ENCODE assay signal across 9 mouse cellular contexts in the genomic region with DNA sequence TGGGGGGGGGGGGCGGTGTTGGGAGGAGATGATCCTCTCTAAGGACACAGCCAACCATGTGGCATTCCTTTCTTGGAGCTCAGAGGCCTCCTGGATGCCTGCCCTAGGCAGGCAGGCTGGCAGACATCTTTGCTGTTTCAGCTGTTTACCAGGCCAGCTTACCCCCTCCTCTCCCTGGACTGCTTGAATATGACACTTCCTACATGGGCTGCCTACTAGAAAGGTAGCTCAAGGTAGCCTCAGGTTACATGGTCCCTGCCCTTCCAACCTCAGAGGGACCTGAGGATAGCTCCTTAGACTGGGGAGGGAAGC. TPM values are rescaled to one million over a fixed set of nuclear protein-coding genes. Genes with fewer than 3 reads are reported as not detected.
DNase-seq lines count a peak whose midpoint lies in the region; ATAC-seq and TF ChIP-seq lines count a peak whose summit lies in the region.
"Had no signal": no experiment of that assay in that cellular context is flagged by ENCODE, and none has a peak within 500 bp of the region (broad histone marks: within the 10 kb centered on the region; RNA-seq: fewer than 3 reads in every experiment).

No protein-coding gene starts in this region.

- no peak overlapping the region for H3K4me3 ChIP-seq in layer of hippocampus, adult 2 months
- H3K4me3 ChIP-seq in hindbrain, embryonic 15.5 days, result no peak overlapping the region
- H3K4me3 ChIP-seq in neural tube, embryonic 15.5 days (replicated peaks), result no peak overlapping the region

- no peaks in the 10 kb centered on the region for H3K27me3 ChIP-seq in hindbrain, embryonic 15.5 days
- no peaks in the 10 kb centered on the region for H3K27me3 ChIP-seq in neural tube, embryonic 15.5 days (replicated peaks)

- no peak overlapping the region for H3K9ac ChIP-seq in hindbrain, embryonic 15.5 days
- H3K9ac ChIP-seq in neural tube, embryonic 15.5 days (replicated peaks), result peak overlapping the region; percentile 4; the same call in 1 of the 2 replicates

- peaks cover 18% of the 10 kb centered on the region for H3K36me3 ChIP-seq in hindbrain, embryonic 15.5 days
- peaks cover 24% of the 10 kb centered on the region for H3K36me3 ChIP-seq in neural tube, embryonic 15.5 days

- no peaks in the 10 kb centered on the region for H3K9me3 ChIP-seq in hindbrain, embryonic 15.5 days
- no peaks in the 10 kb centered on the region for H3K9me3 ChIP-seq in neural tube, embryonic 15.5 days (replicated peaks)

- ATAC-seq in hindbrain, embryonic 15.5 days (ENCODE audit: low FRiP score, low read depth), result no peak
- ATAC-seq in neural tube, embryonic 15.5 days (ENCODE audit: low FRiP score), result no peak
- ATAC-seq in megakaryocyte, adult 5-6 weeks (ENCODE audit: poor library complexity, severe bottlenecking), result no peak

- peaks cover 71% of the 10 kb centered on the region for H3K4me1 ChIP-seq in hindbrain, embryonic 15.5 days (replicated peaks)
- peaks cover 71% of the 10 kb centered on the region for H3K4me1 ChIP-seq in neural tube, embryonic 15.5 days

- 50% methylated on average over 1 of the region's 1 CpGs for WGBS in hindbrain, embryonic 15.5 days
- 71% methylated on average over 1 of the region's 1 CpGs for WGBS in neural tube, embryonic 15.5 days

- no peak overlapping the region for H3K4me2 ChIP-seq in hindbrain, embryonic 15.5 days
- no peak overlapping the region for H3K4me2 ChIP-seq in neural tube, embryonic 15.5 days

- no peak for DNase-seq in layer of hippocampus, adult 2 months (ENCODE audit: low spot score in 2 of 2)
- DNase-seq in layer of hippocampus, postnatal 36 days, result no peak
- DNase-seq in cerebellum, postnatal 14 days, result peak; percentile 65 to 70
- DNase-seq in kidney, postnatal 25 days, result no peak
- DNase-seq in kidney, postnatal 14 days, result no peak

- peak overlapping the region; percentile 97 for H3K27ac ChIP-seq in layer of hippocampus, adult 2 months
- peak overlapping the region; percentile 80 for H3K27ac ChIP-seq in hindbrain, embryonic 15.5 days (replicated peaks)
- peak overlapping the region; percentile 78 for H3K27ac ChIP-seq in neural tube, embryonic 15.5 days (replicated peaks)

- TF ChIP-seq CTCF in layer of hippocampus, adult 2 months (conservative IDR thresholded peaks at IDR 0.05), result no peak

RNA-seq across cellular contexts. Expression of a gene that starts 24.4 kb away (rescaled TPM):
- total RNA-seq in layer of hippocampus, adult 2 months (2021), result not detected
- not detected for total RNA-seq in layer of hippocampus, postnatal 36 days (2021)
- 0.14 and 0.22 TPM in 2 replicates for polyA plus RNA-seq in hindbrain, embryonic 15.5 days (2015; fragmentation: Nextera tagmentation; extraction: Ambion mirVana)
- 0.09 and 3.3 TPM in 2 replicates for polyA plus RNA-seq in neural tube, embryonic 15.5 days (2015; fragmentation: Nextera tagmentation; extraction: Ambion mirVana)
- not detected in 2 replicates for total RNA-seq in megakaryocyte, adult 5-6 weeks (2015)
- total RNA-seq in megakaryocyte, adult 5-6 weeks (2017), result not detected in 2 replicates
- total RNA-seq: heart, postnatal 14 days had no signal

RNA-seq across cellular contexts. Expression of a gene that starts 25.8 kb away (rescaled TPM):
- 100 to 1,000 TPM; 115 to 139 TPM for total RNA-seq in layer of hippocampus, adult 2 months (2021)
- total RNA-seq in layer of hippocampus, postnatal 36 days (2021), result 100 to 1,000 TPM; 123 to 128 TPM
- 90.6 and 93.2 TPM in 2 replicates for polyA plus RNA-seq in hindbrain, embryonic 15.5 days (2015; fragmentation: Nextera tagmentation; extraction: Ambion mirVana)
- 64.7 and 70.4 TPM in 2 replicates for polyA plus RNA-seq in neural tube, embryonic 15.5 days (2015; fragmentation: Nextera tagmentation; extraction: Ambion mirVana)
- total RNA-seq in megakaryocyte, adult 5-6 weeks (2015), result 1.4 and 2.3 TPM in 2 replicates
- 1.8 and 2.1 TPM in 2 replicates for total RNA-seq in megakaryocyte, adult 5-6 weeks (2017)

RNA-seq across cellular contexts. Expression of a gene that starts 32.9 kb away (rescaled TPM):
- 1 to 10 TPM in 1 of 2 experiments, not detected in 1; 1.2 TPM for total RNA-seq in layer of hippocampus, adult 2 months (2021)
- total RNA-seq in layer of hippocampus, postnatal 36 days (2021), result 1 to 10 TPM in 1 of 2 experiments, not detected in 1; 1.9 TPM
- polyA plus RNA-seq in hindbrain, embryonic 15.5 days (2015; fragmentation: Nextera tagmentation; extraction: Ambion mirVana), result 2.6 and 2.7 TPM in 2 replicates
- 2.1 and 3.5 TPM in 2 replicates for polyA plus RNA-seq in neural tube, embryonic 15.5 days (2015; fragmentation: Nextera tagmentation; extraction: Ambion mirVana)
- total RNA-seq in megakaryocyte, adult 5-6 weeks (2015), result not detected in 2 replicates
- not detected in 2 replicates for total RNA-seq in megakaryocyte, adult 5-6 weeks (2017)

RNA-seq across cellular contexts. Expression of a gene that starts 42.1 kb away (rescaled TPM):
- total RNA-seq in layer of hippocampus, adult 2 months (2021), result 1 to 10 TPM; 1.8 to 2.2 TPM
- total RNA-seq in layer of hippocampus, postnatal 36 days (2021), result 1 to 10 TPM; 1.2 to 1.8 TPM
- polyA plus RNA-seq in hindbrain, embryonic 15.5 days (2015; fragmentation: Nextera tagmentation; extraction: Ambion mirVana), result 1.1 and 2.2 TPM in 2 replicates
- polyA plus RNA-seq in neural tube, embryonic 15.5 days (2015; fragmentation: Nextera tagmentation; extraction: Ambion mirVana), result 1.2 and 2.1 TPM in 2 replicates
- not detected in 2 replicates for total RNA-seq in megakaryocyte, adult 5-6 weeks (2015)
- total RNA-seq in megakaryocyte, adult 5-6 weeks (2017), result 0.48 TPM in 1 of 2 replicates, not detected in the other

RNA-seq across cellular contexts. Expression of a gene that starts 44.8 kb away (rescaled TPM):
- total RNA-seq in layer of hippocampus, adult 2 months (2021), result 10 to 100 TPM; 18.2 to 20.7 TPM
- total RNA-seq in layer of hippocampus, postnatal 36 days (2021), result 10 to 100 TPM; 17.4 to 18.9 TPM
- 41.6 and 42.8 TPM in 2 replicates for polyA plus RNA-seq in hindbrain, embryonic 15.5 days (2015; fragmentation: Nextera tagmentation; extraction: Ambion mirVana)
- polyA plus RNA-seq in neural tube, embryonic 15.5 days (2015; fragmentation: Nextera tagmentation; extraction: Ambion mirVana), result 37.2 and 40.1 TPM in 2 replicates
- total RNA-seq in megakaryocyte, adult 5-6 weeks (2015), result 12.2 and 15.2 TPM in 2 replicates
- 10.3 and 13.7 TPM in 2 replicates for total RNA-seq in megakaryocyte, adult 5-6 weeks (2017)

Comparison
In these comparisons a context has a peak if more than half of its experiments do, and no peak if none do; other contexts are left out.
1. DNase-seq: peak in cerebellum, postnatal 14 days (2 of 2); none in layer of hippocampus, adult 2 months (0 of 2), layer of hippocampus, postnatal 36 days (0 of 2), kidney, postnatal 25 days (0 of 2) and kidney, postnatal 14 days (single experiment).
2. RNA of a gene that starts 25.8 kb away (total RNA-seq): 115 to 139 TPM in layer of hippocampus, adult 2 months and 123 to 128 TPM in layer of hippocampus, postnatal 36 days; 1.4 to 2.3 TPM in megakaryocyte, adult 5-6 weeks; every median in the first group is over 10 times any median in the second.
3. Peak in every context shown above with its lines, with median percentiles within 50 percentile points of each other: H3K27ac ChIP-seq.